Mouse (Mus musculus) liver, postnatal 0 days (tissue): ENCODE measurements around the gene Sdk2. TPM values are rescaled to one million over a fixed set of nuclear protein-coding genes. Genes with fewer than 3 reads are reported as not detected.

Source experiments
- ATAC-seq: fragments of 200-750 bp; cut with Nextera tagmentation; 2 replicates; pipeline ENCODE4 v1.8.0; 2017; ENCODE audit warnings: mild to moderate bottlenecking, moderate library complexity
- DNase-seq: peaks from one replicate; pipeline ENCODE4 v3.0.0-alpha.2; 2016
- H3K27ac ChIP-seq: fragments of 300-500 bp; sonication (generic); 2 replicates; pipeline ENCODE4 v1.5.1; 2014; ENCODE audit warnings: antibody characterized with exemption, moderate library complexity, mild to moderate bottlenecking, low read depth
- H3K27me3 ChIP-seq: fragments of 300-500 bp; sonication (generic); 2 replicates; pipeline ENCODE4 v1.6.1; 2014; ENCODE audit warnings: low read length, control low read depth, mixed read lengths; ENCODE audit not compliant: insufficient read depth
- H3K36me3 ChIP-seq: fragments of 300-500 bp; sonication (generic); replicated peaks from 2 replicates; pipeline ENCODE4 v1.6.1; 2014; ENCODE audit warnings: mild to moderate bottlenecking, control low read depth, low read length, moderate library complexity, mixed read lengths; ENCODE audit not compliant: insufficient read depth
- H3K4me1 ChIP-seq: fragments of 300-500 bp; sonication (generic); 2 replicates; pipeline ENCODE4 v1.6.1; 2014; ENCODE audit warnings: antibody characterized with exemption, mild to moderate bottlenecking, control low read depth; ENCODE audit not compliant: insufficient read depth
- H3K4me2 ChIP-seq: fragments of 300-500 bp; sonication (generic); 2 replicates; pipeline ENCODE4 v1.6.1; 2014; ENCODE audit warnings: low read depth, mild to moderate bottlenecking, low read length, moderate library complexity, mixed read lengths
- H3K4me3 ChIP-seq: fragments of 300-500 bp; sonication (generic); 2 replicates; pipeline ENCODE4 v1.5.1; 2014; ENCODE audit warnings: low read depth, low read length
- H3K9ac ChIP-seq: fragments of 300-500 bp; sonication (generic); replicated peaks from 2 replicates; pipeline ENCODE4 v1.6.1; 2014; ENCODE audit warnings: mild to moderate bottlenecking, moderate library complexity
- H3K9me3 ChIP-seq: fragments of 300-500 bp; sonication (generic); 2 replicates; pipeline ENCODE4 v1.6.1; 2016; ENCODE audit warnings: mild to moderate bottlenecking, control low read depth, low read length, mixed read lengths
- CTCF ChIP-seq: sonication (generic); IDR thresholded peaks from 2 replicates; pipeline ENCODE4 v1.5.1; 2016; ENCODE audit warnings: antibody characterized with exemption, low read depth
- EP300 ChIP-seq: IDR thresholded peaks from 2 replicates; pipeline ENCODE4 v1.6.1; 2016; ENCODE audit warnings: antibody characterized with exemption, low read depth, mild to moderate bottlenecking
- WGBS: fragments of 180-500 bp; shearing (Covaris S2); extraction: QIAGEN DNeasy Blood & Tissue Kit; methylation state at CpG from one replicate; pipeline ENCODE4 v1.1.7; 2014; ENCODE audit not compliant: insufficient replicate concordance; 5-methylcytosine and 5-hydroxymethylcytosine counted together
- polyA plus RNA-seq: library from polyadenylated mRNA; unstranded; fragments of >200 nt; fragmentation: Nextera tagmentation; extraction: Ambion mirVana; gene quantifications from 2 replicates; pipeline ENCODE4 v1.2.1, GENCODE M21; 2015

Sdk2 gene
- polyA plus RNA-seq, 1 experiment from 2014 or later = 0.15 TPM

GRCm38 (mm10) chr11:113896006-113896405 lies 170.8 kb downstream of the Sdk2 start:
- H3K4me3 ChIP-seq = no peak overlapping the region
- no peaks in the 10 kb centered on the region for H3K27me3 ChIP-seq
- H3K4me1 ChIP-seq = no peaks in the 10 kb centered on the region
- H3K36me3 ChIP-seq = no peaks in the 10 kb centered on the region
- 78% methylated on average over 5 of the region's 5 CpGs for WGBS
- H3K27ac ChIP-seq = no peak overlapping the region
- H3K9ac ChIP-seq = no peak overlapping the region
- TF ChIP-seq CTCF (no peak), EP300 (no peak)
- no peaks in the 10 kb centered on the region for H3K9me3 ChIP-seq
- ATAC-seq (no peak), DNase-seq (no peak)
- H3K4me2 ChIP-seq = no peak overlapping the region

GRCm38 (mm10) chr11:113892924-113893323 lies 173.9 kb downstream of the Sdk2 start:
- no peak for DNase-seq
- 69% methylated on average over 6 of the region's 6 CpGs for WGBS
- H3K4me2 ChIP-seq = no peak overlapping the region
- no peak for ATAC-seq
- H3K27ac ChIP-seq = no peak overlapping the region
- no peaks in the 10 kb centered on the region for H3K4me1 ChIP-seq
- TF ChIP-seq CTCF (no peak), EP300 (no peak)
- no peak overlapping the region for H3K9ac ChIP-seq
- no peak overlapping the region for H3K4me3 ChIP-seq
- H3K9me3 ChIP-seq = no peaks in the 10 kb centered on the region
- no peaks in the 10 kb centered on the region for H3K36me3 ChIP-seq
- H3K27me3 ChIP-seq = no peaks in the 10 kb centered on the region

- TF ChIP-seq CTCF = no peak
- TF ChIP-seq EP300 = no peak
- DNase-seq (no peak), ATAC-seq (no peak)
- whole genome bisulfite sequencing = 59% methylated on average over 6 of the region's 6 CpGs
- no peak overlapping the region for H3K4me2 ChIP-seq
- no peaks in the 10 kb centered on the region for H3K9me3 ChIP-seq
- H3K36me3 ChIP-seq = no peaks in the 10 kb centered on the region
- H3K4me3 ChIP-seq = no peak overlapping the region
- no peak overlapping the region for H3K9ac ChIP-seq
- no peak overlapping the region for H3K27ac ChIP-seq
- H3K4me1 ChIP-seq = no peaks in the 10 kb centered on the region
- H3K27me3 ChIP-seq = no peaks in the 10 kb centered on the region
Observed at GRCm38 (mm10) chr11:113892067-113892466, 174.8 kb downstream of the Sdk2 start.

GRCm38 (mm10) chr11:113888156-113888750 lies 178.6 kb downstream of the Sdk2 start:
- 71% methylated on average over 5 of the region's 5 CpGs for WGBS
- TF ChIP-seq EP300 (no peak), CTCF (no peak)
- H3K27me3 ChIP-seq = no peaks in the 10 kb centered on the region

GRCm38 (mm10) chr11:113886299-113886698 lies 180.5 kb downstream of the Sdk2 start:
- Histone ChIP-seq H3K4me1 (no peaks in the 10 kb centered on the region), H3K27me3 (no peaks in the 10 kb centered on the region), H3K4me3 (no peak overlapping the region), H3K36me3 (no peaks in the 10 kb centered on the region), H3K27ac (no peak overlapping the region), H3K9ac (no peak overlapping the region), H3K9me3 (no peaks in the 10 kb centered on the region), H3K4me2 (no peak overlapping the region)
- TF ChIP-seq EP300 = no peak
- TF ChIP-seq CTCF = no peak
- ATAC-seq = no peak
- 61% methylated on average over 7 of the region's 7 CpGs for WGBS
- no peak for DNase-seq

More at GRCm38 (mm10) chr11:113888156-113888750, 178.6 kb downstream of the Sdk2 start:
- Histone ChIP-seq H3K9me3 (no peaks in the 10 kb centered on the region), H3K4me2 (no peak overlapping the region), H3K4me1 (no peaks in the 10 kb centered on the region), H3K36me3 (no peaks in the 10 kb centered on the region), H3K27ac (no peak overlapping the region), H3K9ac (no peak overlapping the region), H3K4me3 (no peak overlapping the region)
- no peak for DNase-seq
- no peak for ATAC-seq

GRCm38 (mm10) chr11:113884962-113885361 lies 181.9 kb downstream of the Sdk2 start:
- Histone ChIP-seq H3K4me1 (no peaks in the 10 kb centered on the region), H3K27me3 (no peaks in the 10 kb centered on the region), H3K9me3 (no peaks in the 10 kb centered on the region), H3K4me2 (no peak overlapping the region), H3K4me3 (no peak overlapping the region), H3K36me3 (no peaks in the 10 kb centered on the region), H3K27ac (no peak overlapping the region), H3K9ac (no peak overlapping the region)
- DNase-seq (no peak), ATAC-seq (no peak)
- no peak for TF ChIP-seq EP300
- no peak for TF ChIP-seq CTCF
- WGBS = 74% methylated on average over 11 of the region's 11 CpGs
